Mouse (Mus musculus): ENCODE measurements around the gene Gm7030. TPM values are rescaled to one million over a fixed set of nuclear protein-coding genes. Genes with fewer than 3 reads are reported as not detected.

Gene Gm7030
- polyA plus RNA-seq (2014; fragmentation: Illumina TruSeq; extraction: RNeasy Lipid Tissue Mini Kit (QIAGEN cat#74804)), result not detected

DNA sequence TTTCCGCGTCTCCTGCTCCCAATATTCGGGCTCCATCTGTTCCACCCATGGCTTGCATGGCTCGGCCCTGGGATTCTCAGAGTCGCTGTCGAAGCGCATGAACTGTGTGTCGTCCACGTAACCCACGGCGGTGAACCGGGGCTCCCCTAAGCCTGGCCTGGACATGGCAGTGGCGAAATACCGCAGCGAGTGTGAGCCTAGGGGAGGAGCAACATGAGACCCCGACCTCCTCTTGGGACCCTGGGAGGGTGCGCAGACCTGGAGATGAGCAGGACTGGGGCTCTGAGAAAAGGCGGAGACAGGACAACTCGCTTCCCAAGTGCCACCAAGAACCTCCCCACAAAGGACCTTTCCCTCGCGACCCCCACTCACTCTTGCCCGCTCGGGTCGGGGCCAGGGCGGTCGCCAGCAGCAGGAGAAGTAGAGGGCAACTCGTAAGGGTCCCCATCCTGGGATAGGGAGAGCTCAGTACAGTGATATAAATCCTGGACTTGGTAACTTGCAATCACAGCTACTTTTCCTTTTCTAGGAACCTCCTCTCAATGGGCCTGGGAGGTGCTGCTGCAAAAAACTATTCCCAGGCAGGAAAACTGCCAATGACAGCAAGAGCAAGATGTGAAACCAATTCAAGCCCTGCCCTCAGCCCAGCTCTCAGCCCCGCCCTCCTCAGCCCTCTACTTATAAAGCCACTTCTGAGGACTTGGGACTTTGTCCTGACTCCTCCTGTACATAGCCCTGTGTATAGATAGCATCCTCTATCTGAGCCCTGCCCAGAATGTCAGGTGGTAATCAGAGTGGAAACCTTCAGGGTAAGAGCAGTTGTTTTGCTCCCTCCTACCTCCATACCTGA is at the start of gene Gm7030:
Gene Gm7030, minus strand, starts transcription at position 458 of the 850 bp plus-strand sequence.

DNA sequence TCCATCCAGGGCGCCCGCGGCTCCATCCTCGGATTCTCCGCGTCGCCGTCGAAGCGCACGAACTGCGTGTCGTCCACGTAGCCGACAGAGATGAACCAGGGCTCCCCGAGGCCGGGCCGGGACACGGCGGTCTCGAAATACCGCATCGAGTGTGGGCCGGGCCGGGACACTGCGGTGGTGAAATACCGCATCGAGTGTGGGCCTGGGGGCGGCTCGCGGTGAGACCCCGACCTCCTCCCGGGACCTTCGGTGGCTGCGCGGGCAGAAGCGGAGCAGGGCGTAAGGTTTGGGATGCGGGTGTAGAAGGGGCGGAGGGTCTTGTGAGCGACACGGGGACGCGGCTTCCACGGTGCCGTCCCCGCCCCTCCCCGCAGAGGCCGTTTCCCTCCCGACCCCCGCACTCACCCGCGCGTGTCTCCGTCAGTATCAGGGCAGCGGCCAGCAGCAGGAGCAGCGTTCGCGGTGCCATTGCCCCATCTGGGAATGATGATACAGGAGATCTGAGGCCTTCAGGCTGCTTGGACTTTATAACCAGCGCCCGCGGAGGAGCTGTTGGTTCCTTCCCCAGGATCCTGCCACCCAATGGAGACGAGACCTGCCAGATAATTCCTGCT is 38.9 kb upstream of the Gm7030 start, which contains the start of gene Gm8909:
Gene Gm8909, minus strand, starts transcription at position 499 of the 614 bp plus-strand sequence.

DNA sequence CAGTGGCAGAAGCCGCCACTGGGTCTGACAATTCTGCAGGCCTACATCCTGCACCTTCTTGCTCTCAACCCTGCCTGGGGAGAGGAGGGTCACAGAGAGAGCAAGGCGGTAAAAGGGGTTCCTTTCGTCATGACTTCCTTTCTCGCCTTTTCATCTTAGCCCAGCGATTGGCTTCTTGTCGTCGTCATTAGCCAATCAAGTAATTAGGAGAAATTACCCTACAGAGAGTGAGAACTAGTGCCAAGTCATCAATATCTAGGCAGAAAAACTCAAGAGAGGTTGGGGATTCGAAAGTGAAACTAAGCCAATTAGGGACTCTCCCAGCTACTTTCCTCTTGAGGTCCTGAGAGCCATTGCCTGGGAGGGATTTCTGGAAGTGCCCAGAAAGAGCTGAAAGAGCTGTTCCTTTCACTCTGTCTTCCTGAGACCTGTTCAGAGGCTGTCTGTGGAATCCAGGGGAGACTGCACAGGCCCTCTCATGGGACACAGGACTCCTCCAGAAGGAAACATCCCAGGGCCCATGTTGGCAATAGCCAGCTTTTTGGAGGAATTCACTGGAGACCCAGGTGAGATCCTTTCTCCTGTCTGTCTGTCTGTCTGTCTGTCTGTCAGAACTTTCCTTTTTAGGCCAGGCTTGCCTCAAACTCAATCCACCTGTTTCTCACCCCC is 7.7 kb downstream of the Gm7030 start, which contains the start of gene Gm19684:
Gene Gm19684, plus strand, starts transcription at position 327 of the 669 bp plus-strand sequence.

Other genes starting within 250 kb of the Gm7030 start
- gene Dhx16, start 249.6 kb downstream of the Gm7030 start, polyA plus RNA-seq (2014; fragmentation: Illumina TruSeq; extraction: RNeasy Lipid Tissue Mini Kit (QIAGEN cat#74804)), result 17.6 TPM
- gene 2310061I04Rik, start 232.0 kb downstream of the Gm7030 start, polyA plus RNA-seq (2014; fragmentation: Illumina TruSeq; extraction: RNeasy Lipid Tissue Mini Kit (QIAGEN cat#74804)), result 11.3 TPM
- 8.8 TPM for gene Atat1, start 219.3 kb downstream of the Gm7030 start, polyA plus RNA-seq (2014; fragmentation: Illumina TruSeq; extraction: RNeasy Lipid Tissue Mini Kit (QIAGEN cat#74804))
- 14.5 TPM for gene Mrps18b, start 213.0 kb downstream of the Gm7030 start, polyA plus RNA-seq (2014; fragmentation: Illumina TruSeq; extraction: RNeasy Lipid Tissue Mini Kit (QIAGEN cat#74804))
- gene Ppp1r10, start 213.0 kb downstream of the Gm7030 start, polyA plus RNA-seq (2014; fragmentation: Illumina TruSeq; extraction: RNeasy Lipid Tissue Mini Kit (QIAGEN cat#74804)), result 47.7 TPM
- 63.5 TPM for gene Abcf1, start 159.7 kb downstream of the Gm7030 start, polyA plus RNA-seq (2014; fragmentation: Illumina TruSeq; extraction: RNeasy Lipid Tissue Mini Kit (QIAGEN cat#74804))
- 1.6 TPM for gene Gnl1, start 149.6 kb downstream of the Gm7030 start, polyA plus RNA-seq (2014; fragmentation: Illumina TruSeq; extraction: RNeasy Lipid Tissue Mini Kit (QIAGEN cat#74804))
- 4.4 TPM for gene Prr3, start 149.2 kb downstream of the Gm7030 start, polyA plus RNA-seq (2014; fragmentation: Illumina TruSeq; extraction: RNeasy Lipid Tissue Mini Kit (QIAGEN cat#74804))
- gene H2-T24, start 108.9 kb downstream of the Gm7030 start, polyA plus RNA-seq (2014; fragmentation: Illumina TruSeq; extraction: RNeasy Lipid Tissue Mini Kit (QIAGEN cat#74804)), result 2.5 TPM
- gene H2-T23, start 96.6 kb downstream of the Gm7030 start, polyA plus RNA-seq (2014; fragmentation: Illumina TruSeq; extraction: RNeasy Lipid Tissue Mini Kit (QIAGEN cat#74804)), result 2.5 TPM
- gene H2-T22, start 86.7 kb downstream of the Gm7030 start, polyA plus RNA-seq (2014; fragmentation: Illumina TruSeq; extraction: RNeasy Lipid Tissue Mini Kit (QIAGEN cat#74804)), result 8.8 TPM
- gene Gm6034, start 86.5 kb downstream of the Gm7030 start, polyA plus RNA-seq (2014; fragmentation: Illumina TruSeq; extraction: RNeasy Lipid Tissue Mini Kit (QIAGEN cat#74804)), result not detected
- not detected for gene Gm11127, start 71.1 kb downstream of the Gm7030 start, polyA plus RNA-seq (2014; fragmentation: Illumina TruSeq; extraction: RNeasy Lipid Tissue Mini Kit (QIAGEN cat#74804))
- not detected for gene Gm19684, start 7.7 kb downstream of the Gm7030 start, polyA plus RNA-seq (2014; fragmentation: Illumina TruSeq; extraction: RNeasy Lipid Tissue Mini Kit (QIAGEN cat#74804))
- not detected for gene Gm8909, start 39.1 kb upstream of the Gm7030 start, polyA plus RNA-seq (2014; fragmentation: Illumina TruSeq; extraction: RNeasy Lipid Tissue Mini Kit (QIAGEN cat#74804))
- not detected for gene H2-T3, start 60.9 kb upstream of the Gm7030 start, polyA plus RNA-seq (2014; fragmentation: Illumina TruSeq; extraction: RNeasy Lipid Tissue Mini Kit (QIAGEN cat#74804))
- 5.2 TPM for gene Rpp21, start 128.6 kb upstream of the Gm7030 start, polyA plus RNA-seq (2014; fragmentation: Illumina TruSeq; extraction: RNeasy Lipid Tissue Mini Kit (QIAGEN cat#74804))
- 11.2 TPM for gene Trim39, start 142.8 kb upstream of the Gm7030 start, polyA plus RNA-seq (2014; fragmentation: Illumina TruSeq; extraction: RNeasy Lipid Tissue Mini Kit (QIAGEN cat#74804))
- gene H2-M10.2, start 157.1 kb upstream of the Gm7030 start, polyA plus RNA-seq (2014; fragmentation: Illumina TruSeq; extraction: RNeasy Lipid Tissue Mini Kit (QIAGEN cat#74804)), result not detected
- gene H2-M10.1, start 196.7 kb upstream of the Gm7030 start, polyA plus RNA-seq (2014; fragmentation: Illumina TruSeq; extraction: RNeasy Lipid Tissue Mini Kit (QIAGEN cat#74804)), result not detected
- gene H2-M10.3, start 239.0 kb upstream of the Gm7030 start, polyA plus RNA-seq (2014; fragmentation: Illumina TruSeq; extraction: RNeasy Lipid Tissue Mini Kit (QIAGEN cat#74804)), result not detected

Measured in ovary, adult 10 weeks (tissue).